Mouse (Mus musculus): ENCODE data around the gene Fance. TPM values are rescaled to one million over a fixed set of nuclear protein-coding genes. Genes with fewer than 3 reads are reported as not detected.
"Not testable (repeated sequence)": the region's sequence is repeated elsewhere in the genome, so short reads cannot be mapped to it uniquely, and the experiment has no call there.

Fance gene
- polyA plus RNA-seq, 1 experiment from 2014 or later = 28.0 TPM

GRCm38 (mm10) chr17:28324416-28324815 lies 11.1 kb downstream of the Fance start:
- not testable (repeated sequence) for H3K36me3 ChIP-seq (ENCODE audit: control insufficient read depth, insufficient read depth, low read length); H3K4me3 ChIP-seq (ENCODE audit: low read depth, low read length); H3K4me1 ChIP-seq (replicated peaks; ENCODE audit: control insufficient read depth, insufficient read depth, low read length); H3K27me3 ChIP-seq (ENCODE audit: control insufficient read depth, insufficient read depth, low read length); DNase-seq (ENCODE audit: low spot score); H3K27ac ChIP-seq (ENCODE audit: low read depth, low read length); H3K4me2 ChIP-seq (ENCODE audit: low read depth, low read length, severe bottlenecking); ATAC-seq (replicated peaks; ENCODE audit: low FRiP score); H3K9ac ChIP-seq (ENCODE audit: low read length); H3K9me3 ChIP-seq (ENCODE audit: control insufficient read depth, low read length)
- 93% methylated on average over 7 of the region's 7 CpGs for WGBS

- Histone ChIP-seq H3K4me1 (replicated peaks; ENCODE audit: control insufficient read depth, insufficient read depth, low read length) (0 out of 2 replicates have a peak, but pooled peaks cover 5% of the 10 kb centered on the region), H3K36me3 (ENCODE audit: control insufficient read depth, insufficient read depth, low read length) (no peaks in the 10 kb centered on the region; the same call in 1 of the 2 replicates), H3K4me3 (ENCODE audit: low read depth, low read length) (no peak overlapping the region), H3K4me2 (ENCODE audit: low read depth, low read length, severe bottlenecking) (no peak overlapping the region), H3K27me3 (ENCODE audit: control insufficient read depth, insufficient read depth, low read length) (no peaks in the 10 kb centered on the region), H3K9ac (ENCODE audit: low read length) (no peak overlapping the region; the same call in 1 of the 2 replicates), H3K9me3 (ENCODE audit: control insufficient read depth, low read length) (no peaks in the 10 kb centered on the region; the same call in 1 of the 2 replicates), H3K27ac (ENCODE audit: low read depth, low read length) (no peak overlapping the region)
- 97% methylated on average over 8 of the region's 8 CpGs for WGBS
- ATAC-seq (replicated peaks; ENCODE audit: low FRiP score) (no peak), DNase-seq (ENCODE audit: low spot score) (no peak)
These were observed 12.4 kb downstream of the Fance start for GRCm38 (mm10) chr17:28325751-28326150.

GRCm38 (mm10) chr17:28326951-28327350 lies 13.6 kb downstream of the Fance start:
- DNase-seq (ENCODE audit: low spot score) = no peak
- H3K27ac ChIP-seq (ENCODE audit: low read depth, low read length) = no peak overlapping the region
- 87% methylated on average over 3 of the region's 3 CpGs for WGBS
- no peak overlapping the region for H3K4me3 ChIP-seq (ENCODE audit: low read depth, low read length)
- H3K36me3 ChIP-seq (ENCODE audit: control insufficient read depth, insufficient read depth, low read length) = peaks cover 2% of the 10 kb centered on the region; the same call in 1 of the 2 replicates
- no peaks in the 10 kb centered on the region; the same call in 1 of the 2 replicates for H3K9me3 ChIP-seq (ENCODE audit: control insufficient read depth, low read length)
- no peak for ATAC-seq (replicated peaks; ENCODE audit: low FRiP score)
- H3K4me1 ChIP-seq (replicated peaks; ENCODE audit: control insufficient read depth, insufficient read depth, low read length) = 0 out of 2 replicates have a peak, but pooled peaks cover 7% of the 10 kb centered on the region
- H3K27me3 ChIP-seq (ENCODE audit: control insufficient read depth, insufficient read depth, low read length) = no peaks in the 10 kb centered on the region
- no peak overlapping the region for H3K4me2 ChIP-seq (ENCODE audit: low read depth, low read length, severe bottlenecking)
- peak overlapping the region; percentile 99; the same call in 1 of the 2 replicates for H3K9ac ChIP-seq (ENCODE audit: low read length)

GRCm38 (mm10) chr17:28327673-28328325 lies 14.5 kb downstream of the Fance start:
- Histone ChIP-seq H3K9me3 (ENCODE audit: control insufficient read depth, low read length) (no peaks in the 10 kb centered on the region; the same call in 1 of the 2 replicates), H3K36me3 (ENCODE audit: control insufficient read depth, insufficient read depth, low read length) (peaks cover 2% of the 10 kb centered on the region; the same call in 1 of the 2 replicates), H3K4me1 (replicated peaks; ENCODE audit: control insufficient read depth, insufficient read depth, low read length) (0 out of 2 replicates have a peak, but pooled peaks cover 8% of the 10 kb centered on the region), H3K9ac (ENCODE audit: low read length) (peak overlapping the region; percentile 99), H3K27ac (ENCODE audit: low read depth, low read length) (peak overlapping the region; percentile 62), H3K27me3 (ENCODE audit: control insufficient read depth, insufficient read depth, low read length) (no peaks in the 10 kb centered on the region), H3K4me2 (ENCODE audit: low read depth, low read length, severe bottlenecking) (peak overlapping the region; percentile 89), H3K4me3 (ENCODE audit: low read depth, low read length) (peak overlapping the region; percentile 93)
- no peak for DNase-seq (ENCODE audit: low spot score)
- 7% methylated on average over 22 of the region's 22 CpGs for WGBS
- peak; percentile 25 for ATAC-seq (replicated peaks; ENCODE audit: low FRiP score)

GRCm38 (mm10) chr17:28328366-28328928 lies 15.1 kb downstream of the Fance start, which contains the start of gene Rpl10a:
Rpl10a (plus strand) TSS chr17:28328471.
- DNase-seq (ENCODE audit: low spot score) (peak; percentile 99), ATAC-seq (replicated peaks; ENCODE audit: low FRiP score) (peak; percentile 87)
- peak within 1 kb of the TSS; percentile 93 for H3K4me3 ChIP-seq (ENCODE audit: low read depth, low read length)
- H3K4me1 ChIP-seq (replicated peaks; ENCODE audit: control insufficient read depth, insufficient read depth, low read length) = 0 out of 2 replicates have a peak, but pooled peaks cover 12% of the 10 kb centered on the region
- H3K4me2 ChIP-seq (ENCODE audit: low read depth, low read length, severe bottlenecking) = peak within 1 kb of the TSS; percentile 89
- H3K27me3 ChIP-seq (ENCODE audit: control insufficient read depth, insufficient read depth, low read length) = no peaks in the 10 kb centered on the region
- H3K9me3 ChIP-seq (ENCODE audit: control insufficient read depth, low read length) = no peaks in the 10 kb centered on the region; the same call in 1 of the 2 replicates
- peaks cover 2% of the 10 kb centered on the region; the same call in 1 of the 2 replicates for H3K36me3 ChIP-seq (ENCODE audit: control insufficient read depth, insufficient read depth, low read length)
- peak within 1 kb of the TSS; percentile 99 for H3K9ac ChIP-seq (ENCODE audit: low read length)
- peak within 1 kb of the TSS; percentile 94 for H3K27ac ChIP-seq (ENCODE audit: low read depth, low read length)
- WGBS = under 1% methylated on average over 66 of the region's 67 CpGs

- 0 out of 2 replicates have a peak, but pooled peaks cover 12% of the 10 kb centered on the region for H3K4me1 ChIP-seq (replicated peaks; ENCODE audit: control insufficient read depth, insufficient read depth, low read length)
- peak overlapping the region; percentile 99 for H3K9ac ChIP-seq (ENCODE audit: low read length)
- H3K27me3 ChIP-seq (ENCODE audit: control insufficient read depth, insufficient read depth, low read length) = no peaks in the 10 kb centered on the region
- H3K36me3 ChIP-seq (ENCODE audit: control insufficient read depth, insufficient read depth, low read length) = peaks cover 2% of the 10 kb centered on the region; the same call in 1 of the 2 replicates
- peak overlapping the region; percentile 94 for H3K27ac ChIP-seq (ENCODE audit: low read depth, low read length)
- peak overlapping the region; percentile 89 for H3K4me2 ChIP-seq (ENCODE audit: low read depth, low read length, severe bottlenecking)
- DNase-seq (ENCODE audit: low spot score) (peak; percentile 69), ATAC-seq (replicated peaks; ENCODE audit: low FRiP score) (peak; percentile 14; the same call in 1 of the 2 replicates)
- WGBS = 1% methylated on average over 25 of the region's 25 CpGs
- no peaks in the 10 kb centered on the region; the same call in 1 of the 2 replicates for H3K9me3 ChIP-seq (ENCODE audit: control insufficient read depth, low read length)
- peak overlapping the region; percentile 93 for H3K4me3 ChIP-seq (ENCODE audit: low read depth, low read length)
These were observed 15.6 kb downstream of the Fance start for GRCm38 (mm10) chr17:28328946-28329345.

GRCm38 (mm10) chr17:28329503-28330231 lies 16.3 kb downstream of the Fance start:
- ATAC-seq (replicated peaks; ENCODE audit: low FRiP score) = no peak
- peak overlapping the region; percentile 99 for H3K9ac ChIP-seq (ENCODE audit: low read length)
- WGBS = 7% methylated on average over 4 of the region's 4 CpGs
- H3K27me3 ChIP-seq (ENCODE audit: control insufficient read depth, insufficient read depth, low read length) = no peaks in the 10 kb centered on the region
- H3K4me1 ChIP-seq (replicated peaks; ENCODE audit: control insufficient read depth, insufficient read depth, low read length) = 0 out of 2 replicates have a peak, but pooled peaks cover 12% of the 10 kb centered on the region
- H3K9me3 ChIP-seq (ENCODE audit: control insufficient read depth, low read length) = no peaks in the 10 kb centered on the region
- DNase-seq (ENCODE audit: low spot score) = no peak
- peak overlapping the region; percentile 93 for H3K4me3 ChIP-seq (ENCODE audit: low read depth, low read length)
- peaks cover 2% of the 10 kb centered on the region; the same call in 1 of the 2 replicates for H3K36me3 ChIP-seq (ENCODE audit: control insufficient read depth, insufficient read depth, low read length)
- peak overlapping the region; percentile 89 for H3K4me2 ChIP-seq (ENCODE audit: low read depth, low read length, severe bottlenecking)
- 0 out of 2 replicates have a peak overlapping the region, but pooled peaks have one; percentile 94 for H3K27ac ChIP-seq (ENCODE audit: low read depth, low read length)

GRCm38 (mm10) chr17:28330232-28330546 lies 16.9 kb downstream of the Fance start:
- H3K27ac ChIP-seq (ENCODE audit: low read depth, low read length) = no peak overlapping the region
- peaks cover 2% of the 10 kb centered on the region; the same call in 1 of the 2 replicates for H3K36me3 ChIP-seq (ENCODE audit: control insufficient read depth, insufficient read depth, low read length)

More at GRCm38 (mm10) chr17:28330232-28330546, 16.9 kb downstream of the Fance start:
- Histone ChIP-seq H3K27me3 (ENCODE audit: control insufficient read depth, insufficient read depth, low read length) (no peaks in the 10 kb centered on the region), H3K9ac (ENCODE audit: low read length) (peak overlapping the region; percentile 99), H3K4me3 (ENCODE audit: low read depth, low read length) (peak overlapping the region; percentile 93), H3K4me2 (ENCODE audit: low read depth, low read length, severe bottlenecking) (peak overlapping the region; percentile 89), H3K9me3 (ENCODE audit: control insufficient read depth, low read length) (no peaks in the 10 kb centered on the region), H3K4me1 (replicated peaks; ENCODE audit: control insufficient read depth, insufficient read depth, low read length) (0 out of 2 replicates have a peak, but pooled peaks cover 12% of the 10 kb centered on the region)
- ATAC-seq (replicated peaks; ENCODE audit: low FRiP score) = no peak
- no peak for DNase-seq (ENCODE audit: low spot score)
- 42% methylated on average over 2 of the region's 2 CpGs for WGBS

Measured in forebrain, embryonic 11.5 days (tissue).